Mouse (Mus musculus) thymus, postnatal 36 days (tissue): ENCODE measurements around the gene Rbm41.

Experiments used
- DNase-seq, 2 experiments: peaks; one replicate each; pipeline ENCODE4 v3.0.0; 2022; ENCODE audit warnings: mixed read lengths in 2 of 2

The Rbm41 gene

GRCm38 (mm10) chrX:139997740-139998690 lies at the start of gene Rbm41:
Gene Rbm41 (minus strand): TSS chrX:139998595.
- peak; percentile 26 to 49 for DNase-seq

DNA sequence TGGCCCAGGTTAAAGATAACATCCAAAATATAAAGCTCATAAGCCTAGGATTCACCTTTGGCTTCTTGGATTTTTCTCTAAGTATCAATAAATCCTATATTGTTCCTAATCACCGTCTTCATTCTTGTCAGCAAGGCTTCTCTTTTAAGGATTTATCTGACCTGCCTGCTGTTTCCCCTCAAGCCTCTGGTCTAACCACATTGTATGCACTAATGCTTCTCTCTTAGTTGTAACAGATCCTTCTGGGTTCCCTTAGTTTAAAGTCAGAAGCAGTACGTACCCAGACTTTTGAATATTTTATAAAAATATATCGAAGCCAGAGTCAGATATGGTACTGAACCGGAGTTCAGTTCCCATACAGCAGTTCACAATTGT lies 283 bp upstream of the Rbm41 start:
- no peak for DNase-seq

GRCm38 (mm10) chrX:139982115-139982514 lies 16.3 kb downstream of the Rbm41 start:
- DNase-seq = no peak

DNA sequence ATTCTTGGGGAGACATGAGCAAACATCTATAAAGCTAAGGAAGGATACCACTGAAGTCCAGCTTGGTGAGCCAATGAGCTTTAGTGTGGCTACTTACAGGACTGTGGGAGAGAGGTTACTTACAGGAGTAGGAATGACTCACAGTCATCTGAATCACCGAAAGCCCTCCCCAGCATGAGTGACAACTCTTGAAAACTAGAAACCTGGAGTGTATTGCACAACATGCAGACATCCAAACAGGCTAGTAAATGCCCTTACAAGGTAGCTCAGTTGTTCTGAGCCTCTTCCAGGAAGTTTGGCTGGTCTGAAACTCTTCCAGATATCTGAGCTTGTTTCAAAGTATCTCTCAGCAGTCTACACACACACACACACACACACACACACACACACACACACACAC lies 64.9 kb downstream of the Rbm41 start:
- no peak for DNase-seq

DNA sequence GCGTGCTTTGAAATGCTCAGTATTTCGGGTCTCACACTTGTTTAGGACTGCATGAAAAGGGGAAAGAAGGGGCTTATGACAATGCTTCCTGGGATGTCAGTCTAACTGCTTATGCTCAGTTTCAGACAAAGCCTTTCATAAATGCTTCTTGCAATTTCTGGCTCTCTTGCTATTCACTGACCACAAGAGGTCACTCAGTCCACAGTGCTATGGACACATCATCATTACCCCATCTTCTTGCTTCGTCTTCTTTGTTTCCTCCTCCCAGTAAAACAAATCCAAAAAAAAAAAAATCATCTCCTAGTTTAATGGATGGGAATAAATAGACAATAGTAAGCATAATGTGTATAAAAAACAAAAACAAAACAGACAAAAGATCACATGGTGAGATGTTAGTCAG lies 65.9 kb downstream of the Rbm41 start:
- DNase-seq = no peak

DNA sequence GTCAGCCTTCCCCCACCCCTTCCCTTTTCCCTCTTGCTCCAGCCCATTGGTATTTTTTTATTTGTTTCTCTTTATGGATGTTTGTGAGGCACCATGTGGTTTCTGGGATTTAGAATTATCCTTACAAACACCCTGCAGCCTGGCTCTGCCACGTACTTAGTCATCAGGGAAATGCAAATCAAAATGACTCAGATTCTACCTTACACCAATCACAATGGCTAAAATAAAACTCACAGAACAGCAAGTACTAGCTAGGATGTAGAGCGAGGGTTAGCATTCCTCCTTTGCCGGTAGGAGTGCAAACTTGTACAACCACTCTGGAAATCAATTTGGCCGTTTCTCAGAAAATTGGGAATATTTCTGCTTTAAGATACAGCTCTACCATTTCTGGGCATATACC lies 77.8 kb downstream of the Rbm41 start:
- no peak for DNase-seq

DNA sequence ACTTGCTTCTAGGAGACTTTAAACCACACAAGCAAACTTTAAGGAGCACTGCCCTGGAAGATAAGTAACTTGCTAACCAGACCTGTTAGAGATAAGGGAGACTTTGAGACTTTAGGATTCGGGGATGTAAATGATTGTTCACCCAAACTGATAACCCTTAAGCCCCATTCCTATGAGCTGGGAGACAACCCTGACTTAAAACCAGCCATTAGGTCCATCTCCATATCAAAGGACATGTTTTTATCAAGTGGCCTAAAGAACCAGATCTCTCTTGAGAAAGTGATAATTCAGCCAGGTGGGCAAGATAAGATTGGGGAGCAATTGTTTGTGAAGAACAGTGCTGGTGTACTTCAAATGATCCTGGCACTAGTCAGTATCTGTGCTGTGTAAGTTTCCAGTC lies 107.0 kb downstream of the Rbm41 start:
- DNase-seq = no peak

GRCm38 (mm10) chrX:139883221-139883620 lies 115.2 kb downstream of the Rbm41 start:
- no peak for DNase-seq

- no peak for DNase-seq
Measured at GRCm38 (mm10) chrX:139877936-139878335, 120.5 kb downstream of the Rbm41 start.

- no peak for DNase-seq
Measured at GRCm38 (mm10) chrX:139877105-139877504, 121.3 kb downstream of the Rbm41 start.

DNA sequence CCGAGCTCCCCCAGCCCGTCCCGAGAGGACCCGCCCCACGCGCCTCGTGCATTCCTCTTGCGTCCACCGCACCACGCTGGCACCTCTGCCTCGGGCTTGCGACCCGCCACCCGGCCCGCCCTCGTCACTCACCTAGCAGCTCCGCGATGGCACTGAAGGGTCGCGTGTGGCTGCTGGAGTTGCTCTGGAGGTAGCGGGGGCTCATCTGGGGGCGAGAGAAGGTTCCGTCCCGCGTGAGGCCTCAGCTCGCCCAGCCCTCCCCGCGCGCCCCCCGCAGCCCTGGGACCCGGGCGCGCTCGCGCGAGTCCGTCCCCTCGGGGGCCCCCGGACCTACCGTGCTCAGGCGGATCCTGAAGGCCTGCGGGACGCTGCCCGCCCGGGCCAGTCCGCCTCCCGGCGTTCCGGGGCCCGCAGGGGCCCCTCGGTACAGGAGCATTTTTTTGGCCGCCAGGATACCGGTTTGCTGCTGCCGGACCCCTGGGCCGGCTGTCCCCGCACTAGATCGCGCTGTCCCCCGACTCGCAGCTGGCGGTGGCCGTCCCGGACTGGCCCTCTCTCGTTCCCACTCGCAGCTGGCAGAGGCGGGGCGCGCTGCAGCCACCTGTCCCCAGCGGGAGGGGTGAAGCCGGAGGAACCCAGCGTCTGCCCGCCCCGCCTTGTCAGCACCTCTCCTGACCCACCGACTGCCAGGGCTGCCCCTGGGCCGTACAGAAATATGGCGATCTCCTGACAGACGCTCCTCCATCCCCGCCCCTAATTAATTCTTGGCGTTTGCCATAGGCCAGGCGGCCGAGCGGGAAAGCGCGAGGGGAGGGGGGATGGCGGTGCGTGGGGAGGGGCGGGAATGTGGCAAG lies 127.2 kb downstream of the Rbm41 start, which contains the start of gene Morc4:
TSS of gene Morc4 (minus strand) at position 740 of the 854 bp plus-strand sequence.
- DNase-seq = peak in 1 of 2 experiments; percentile 7

DNA sequence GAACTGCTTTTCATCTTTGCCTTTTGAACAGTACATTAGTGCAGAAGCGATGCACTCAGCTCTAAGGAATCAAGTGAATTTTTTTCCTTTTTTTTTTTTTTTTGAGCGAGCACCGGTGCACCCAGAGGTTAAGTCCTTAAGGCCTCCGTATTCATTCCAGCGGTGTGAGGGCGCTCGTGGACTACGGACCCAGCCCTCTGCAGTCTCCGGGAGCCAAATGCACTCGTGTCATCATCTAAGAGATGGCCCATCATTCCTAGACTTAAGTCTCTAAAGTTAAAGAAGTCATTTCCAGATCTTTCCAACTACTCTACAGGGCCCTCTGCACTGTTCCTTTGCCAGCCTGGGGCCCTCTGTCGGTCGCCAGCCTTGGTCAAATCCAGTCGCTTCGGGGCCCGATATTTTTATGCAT lies 128.1 kb downstream of the Rbm41 start:
- no peak for DNase-seq

- no peak for DNase-seq
Measured at GRCm38 (mm10) chrX:139859402-139859801, 139.0 kb downstream of the Rbm41 start.

DNA sequence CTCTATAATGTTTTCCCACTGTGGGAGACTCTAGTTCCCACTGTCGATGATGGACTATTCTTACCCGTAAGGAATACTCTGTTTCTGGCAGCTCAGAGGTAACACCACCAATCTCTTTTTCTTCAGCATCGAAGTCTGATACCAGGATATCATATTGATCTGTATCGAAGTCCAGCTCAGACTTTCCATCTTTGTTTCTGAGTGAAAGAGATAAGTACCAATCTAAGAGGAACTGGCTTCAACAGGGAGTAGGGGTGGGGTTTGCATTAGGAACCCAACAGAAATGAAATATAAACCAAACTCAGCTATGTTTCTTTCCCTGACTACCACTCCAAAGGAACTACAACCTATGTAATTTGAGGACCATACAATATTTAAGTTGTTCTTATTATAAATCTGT lies 143.6 kb downstream of the Rbm41 start:
- no peak for DNase-seq

DNA sequence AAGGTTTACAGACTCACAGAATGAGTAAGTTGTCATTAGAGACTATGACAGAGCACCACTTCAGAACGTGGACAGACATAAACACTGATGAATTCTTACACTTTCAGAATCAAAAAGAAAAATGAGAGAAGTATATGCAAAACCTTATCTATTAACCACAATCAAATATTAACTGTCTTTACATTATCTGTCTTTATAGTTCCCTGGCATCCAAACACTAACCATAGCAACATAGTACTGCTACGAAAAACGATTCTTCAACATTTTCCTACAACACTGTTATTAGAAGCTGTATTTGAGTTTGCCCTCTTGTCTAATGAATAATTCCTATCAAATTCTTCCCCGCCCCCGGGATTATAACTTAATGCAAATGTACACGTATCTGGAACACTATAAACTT lies 157.3 kb downstream of the Rbm41 start:
- no peak for DNase-seq
